ENCODE assay signal across 8 mouse cellular contexts in genomic region chr13:37854031-37854431, GRCm38 (mm10).
DNase-seq lines count a peak whose midpoint lies in the region.

No protein-coding gene starts in this region.

- peak; percentile 62 for DNase-seq in ovary, adult 18-20 months (ENCODE audit: low spot score)
- no peak for DNase-seq in ovary, postnatal 10 days (ENCODE audit: low spot score)
- peak; percentile 77 for DNase-seq in embryo, embryonic 9.5 days (ENCODE audit: extremely low spot score)
- peak; percentile 41 for DNase-seq in heart, adult 8-10 months (ENCODE audit: low spot score)
- DNase-seq in kidney, adult 9 months = peak; percentile 86
- DNase-seq in lung, postnatal 10 days = peak; percentile 76
- peak; percentile 30 for DNase-seq in right cerebral cortex, postnatal 14 days
- DNase-seq in yolk sac, embryonic 10.5 days (ENCODE audit: low spot score) = peak; percentile 87
